Mouse (Mus musculus) forebrain, postnatal 0 days (tissue): ENCODE data around the gene Rbm5. TPM values are rescaled to one million over a fixed set of nuclear protein-coding genes. Genes with fewer than 3 reads are reported as not detected.
A peak's percentile ranks its signal among the peaks of the same experiment; 100 is the strongest.

Source experiments
- ATAC-seq: fragments of 200-750 bp; cut with Nextera tagmentation; 2 replicates; pipeline ENCODE4 v1.8.0; 2017; ENCODE audit warnings: mild to moderate bottlenecking, moderate library complexity
- DNase-seq: peaks from one replicate; pipeline ENCODE4 v3.0.0-alpha.2; 2015
- H3K27ac ChIP-seq: fragments of 300-500 bp; sonication (generic); 2 replicates; pipeline ENCODE4 v1.5.1; 2014; ENCODE audit warnings: low read depth, mild to moderate bottlenecking, antibody characterized with exemption, low read length, moderate library complexity, mixed read lengths
- H3K27me3 ChIP-seq: fragments of 300-500 bp; sonication (generic); 2 replicates; pipeline ENCODE4 v1.6.1; 2014; ENCODE audit warnings: mild to moderate bottlenecking, low read length, mixed read lengths; ENCODE audit not compliant: insufficient read depth
- H3K36me3 ChIP-seq: fragments of 300-500 bp; sonication (generic); 2 replicates; pipeline ENCODE4 v1.6.1; 2014; ENCODE audit warnings: mild to moderate bottlenecking, moderate library complexity; ENCODE audit not compliant: insufficient read depth
- H3K4me1 ChIP-seq: fragments of 300-500 bp; sonication (generic); 2 replicates; pipeline ENCODE4 v1.6.1; 2014; ENCODE audit warnings: antibody characterized with exemption; ENCODE audit not compliant: insufficient read depth
- H3K4me2 ChIP-seq: fragments of 300-500 bp; sonication (generic); 2 replicates; pipeline ENCODE4 v1.6.1; 2014; ENCODE audit warnings: low read depth, mild to moderate bottlenecking, moderate library complexity
- H3K4me3 ChIP-seq: fragments of 300-500 bp; sonication (generic); 2 replicates; pipeline ENCODE4 v1.5.1; 2014; ENCODE audit warnings: low read depth, low read length, mixed read lengths
- H3K9ac ChIP-seq: fragments of 300-500 bp; sonication (generic); 2 replicates; pipeline ENCODE4 v1.6.1; 2014; ENCODE audit warnings: mild to moderate bottlenecking
- H3K9me3 ChIP-seq: fragments of 300-500 bp; sonication (generic); 2 replicates; pipeline ENCODE4 v1.6.1; 2016; ENCODE audit warnings: low read length
- CTCF ChIP-seq: sonication (generic); IDR thresholded peaks from 2 replicates; pipeline ENCODE4 v1.5.1; 2016; ENCODE audit warnings: antibody characterized with exemption, control low read depth, low read depth
- WGBS: fragments of 180-500 bp; shearing (Covaris S2); extraction: QIAGEN DNeasy Blood & Tissue Kit; methylation state at CpG from one replicate; pipeline ENCODE4 v1.1.7; 2014; 5-methylcytosine and 5-hydroxymethylcytosine counted together
- polyA plus RNA-seq: library from polyadenylated mRNA; unstranded; fragments of >200 nt; fragmentation: Nextera tagmentation; extraction: Ambion mirVana; gene quantifications from 2 replicates; pipeline ENCODE4 v1.2.1, GENCODE M21; 2015
- total RNA-seq: library from RNA; depleted of rRNA; stranded (reverse); fragments of >200 nt; gene quantifications from 2 replicates; pipeline ENCODE4 v1.2.3, GENCODE M21; 2014

Rbm5 gene
- total and polyA plus RNA-seq, 2 experiments from 2014 or later = 152 to 208 TPM

DNA sequence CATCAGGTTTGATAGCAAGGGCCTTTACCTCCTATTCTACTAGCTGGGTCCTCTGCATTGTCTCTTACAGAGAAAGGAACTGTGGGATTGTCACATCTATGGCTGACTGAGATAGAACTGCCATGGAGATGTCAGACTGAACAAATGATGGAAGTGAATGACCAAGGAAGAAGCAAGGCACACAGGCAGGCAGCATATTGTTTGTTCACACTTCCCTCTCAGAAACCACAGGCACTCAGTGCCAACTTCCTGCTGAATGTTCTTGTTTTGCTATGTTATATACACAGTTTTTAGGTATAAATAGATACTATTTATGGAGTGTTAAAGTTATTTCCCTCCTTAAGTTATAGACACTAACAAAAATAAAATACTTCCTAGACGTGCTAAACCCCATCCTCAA, 23.5 kb downstream of the Rbm5 start:
- H3K27ac ChIP-seq = no peak overlapping the region
- no peak overlapping the region for H3K4me2 ChIP-seq
- no peaks in the 10 kb centered on the region for H3K27me3 ChIP-seq
- H3K36me3 ChIP-seq = peaks cover 96% of the 10 kb centered on the region
- no peaks in the 10 kb centered on the region for H3K9me3 ChIP-seq
- TF ChIP-seq CTCF = no peak
- no peak overlapping the region for H3K9ac ChIP-seq
- WGBS = 81% methylated on average over 1 of the region's 1 CpGs
- no peaks in the 10 kb centered on the region for H3K4me1 ChIP-seq
- no peak for ATAC-seq
- H3K4me3 ChIP-seq = no peak overlapping the region
- DNase-seq = no peak

DNA sequence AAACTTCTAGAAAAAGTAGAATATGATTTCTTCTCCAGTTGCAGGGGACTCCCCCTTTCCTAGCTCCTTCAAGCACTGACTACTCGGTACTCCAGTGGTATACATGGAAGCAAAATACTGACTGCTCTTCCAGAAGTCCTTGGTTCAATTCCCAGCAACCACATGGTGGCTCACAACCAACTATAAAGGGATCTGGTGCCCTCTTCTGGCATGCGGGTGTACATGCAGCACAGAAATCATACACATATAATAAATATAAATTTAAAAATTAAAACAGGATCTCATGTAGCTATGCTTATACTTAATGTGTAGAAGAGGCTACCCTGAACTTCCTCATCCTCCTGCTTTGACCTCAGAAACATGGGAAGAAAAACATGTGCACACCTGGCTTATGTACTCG, 24.1 kb downstream of the Rbm5 start:
- no peak for DNase-seq
- H3K9me3 ChIP-seq = no peaks in the 10 kb centered on the region
- no peak overlapping the region for H3K4me3 ChIP-seq
- no peak overlapping the region for H3K27ac ChIP-seq
- no peak overlapping the region for H3K4me2 ChIP-seq
- H3K9ac ChIP-seq = no peak overlapping the region
- no peak for ATAC-seq
- no peaks in the 10 kb centered on the region for H3K27me3 ChIP-seq
- peaks cover 96% of the 10 kb centered on the region for H3K36me3 ChIP-seq
- H3K4me1 ChIP-seq = no peaks in the 10 kb centered on the region
- 93% methylated on average over 3 of the region's 3 CpGs for WGBS
- TF ChIP-seq CTCF = peak; percentile 41

DNA sequence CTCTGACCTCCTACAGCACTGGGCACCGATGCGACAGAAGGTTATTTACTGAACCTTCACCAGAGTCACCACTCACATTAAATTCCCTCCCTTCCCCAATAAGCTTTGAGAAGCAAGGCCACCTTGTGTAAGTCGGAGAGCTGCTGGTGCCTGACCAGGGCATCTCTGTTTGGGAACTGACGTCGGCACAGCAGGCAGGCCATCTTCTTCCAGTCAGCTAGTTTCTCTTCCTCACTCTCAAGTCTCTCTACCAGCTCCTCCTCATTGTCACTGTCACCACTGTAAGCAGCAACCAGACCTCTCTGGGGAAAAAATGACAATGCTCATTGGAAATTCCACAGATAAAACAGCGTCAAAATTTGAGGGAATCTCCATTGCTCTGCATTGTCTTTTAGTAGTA, 26.7 kb downstream of the Rbm5 start:
- TF ChIP-seq CTCF = no peak
- peaks cover 97% of the 10 kb centered on the region for H3K36me3 ChIP-seq
- WGBS = 90% methylated on average over 6 of the region's 6 CpGs
- no peak overlapping the region for H3K4me2 ChIP-seq
- H3K4me3 ChIP-seq = no peak overlapping the region
- no peak overlapping the region for H3K9ac ChIP-seq
- no peaks in the 10 kb centered on the region for H3K27me3 ChIP-seq
- no peak for DNase-seq
- no peak overlapping the region for H3K27ac ChIP-seq
- no peak for ATAC-seq
- H3K9me3 ChIP-seq = no peaks in the 10 kb centered on the region
- H3K4me1 ChIP-seq = no peaks in the 10 kb centered on the region

GRCm38 (mm10) chr9:107738841-107739202, 32.0 kb downstream of the Rbm5 start:
- peak; percentile 73 for ATAC-seq
- H3K27me3 ChIP-seq = no peaks in the 10 kb centered on the region
- 49% methylated on average over 4 of the region's 4 CpGs for WGBS
- H3K9ac ChIP-seq = no peak overlapping the region
- H3K27ac ChIP-seq = peak overlapping the region; percentile 62
- peaks cover 16% of the 10 kb centered on the region for H3K4me1 ChIP-seq
- no peak overlapping the region for H3K4me2 ChIP-seq
- H3K36me3 ChIP-seq = peaks cover 56% of the 10 kb centered on the region
- H3K4me3 ChIP-seq = no peak overlapping the region
- no peaks in the 10 kb centered on the region for H3K9me3 ChIP-seq
- DNase-seq = peak; percentile 58
- peak; percentile 66 for TF ChIP-seq CTCF

GRCm38 (mm10) chr9:107738020-107738840, 32.6 kb downstream of the Rbm5 start:
- Histone ChIP-seq H3K4me3 (no peak overlapping the region), H3K27me3 (no peaks in the 10 kb centered on the region), H3K36me3 (peaks cover 50% of the 10 kb centered on the region), H3K4me1 (peaks cover 16% of the 10 kb centered on the region), H3K9ac (no peak overlapping the region), H3K9me3 (no peaks in the 10 kb centered on the region), H3K4me2 (no peak overlapping the region), H3K27ac (peak overlapping the region; percentile 62)
- DNase-seq (peak; percentile 94), ATAC-seq (peak; percentile 81)
- 19% methylated on average over 7 of the region's 7 CpGs for WGBS
- peak; percentile 98 for TF ChIP-seq CTCF

- H3K4me1 ChIP-seq = peaks cover 16% of the 10 kb centered on the region
- H3K27me3 ChIP-seq = no peaks in the 10 kb centered on the region
- DNase-seq (peak; percentile 39), ATAC-seq (no peak)
- H3K27ac ChIP-seq = no peak overlapping the region; the same call in 1 of the 2 replicates
- 0 out of 2 replicates have a peak overlapping the region, but pooled peaks have one; percentile 29 for H3K9ac ChIP-seq
- H3K9me3 ChIP-seq = no peaks in the 10 kb centered on the region
- 2% methylated on average over 7 of the region's 7 CpGs for WGBS
- H3K4me2 ChIP-seq = peak overlapping the region; percentile 34
- no peak for TF ChIP-seq CTCF
- H3K4me3 ChIP-seq = no peak overlapping the region
- H3K36me3 ChIP-seq = peaks cover 29% of the 10 kb centered on the region
Measured at GRCm38 (mm10) chr9:107736185-107736485, 34.7 kb downstream of the Rbm5 start.

DNA sequence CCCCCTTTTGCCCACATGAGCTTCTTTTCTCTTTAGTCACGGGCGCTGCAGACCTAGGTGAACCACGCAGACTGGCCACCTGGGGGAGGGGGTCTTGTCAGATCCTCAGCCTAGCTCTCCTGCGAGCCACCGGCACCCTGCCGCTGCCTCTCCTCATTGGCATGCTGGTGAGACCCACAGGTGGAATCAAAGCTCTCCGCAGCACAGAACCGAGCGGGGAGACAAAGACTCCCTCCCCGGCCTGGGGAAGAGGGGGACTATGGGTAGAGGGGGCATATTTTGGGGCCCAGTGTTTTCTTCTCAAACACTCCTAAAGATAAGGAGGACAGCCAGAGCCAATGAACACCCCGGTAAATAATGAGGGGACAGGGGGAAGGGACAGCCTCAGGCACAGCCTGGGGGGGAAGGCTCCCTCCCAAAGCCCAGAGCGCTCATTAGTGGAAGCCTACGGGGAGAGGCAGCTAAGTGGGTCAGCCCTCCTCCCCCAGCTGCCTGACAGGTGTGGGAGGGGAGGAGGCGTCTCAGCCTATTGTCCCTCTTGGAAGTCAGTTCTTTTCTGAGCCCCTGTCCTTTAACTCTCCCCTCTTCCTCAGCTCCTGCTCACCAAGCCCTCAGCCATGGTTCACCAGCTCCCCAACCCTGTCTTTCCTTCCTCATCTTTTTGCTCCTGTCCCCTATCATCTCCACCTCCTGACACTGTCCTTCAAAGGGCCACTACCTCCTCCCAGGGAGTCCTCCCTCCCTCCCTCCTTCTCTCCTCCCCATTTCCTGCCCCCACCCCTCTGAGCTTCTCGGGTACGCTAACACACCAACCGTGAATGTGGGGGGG, 35.2 kb downstream of the Rbm5 start:
- no peak; the same call in 1 of the 2 replicates for TF ChIP-seq CTCF
- 3% methylated on average over 17 of the region's 17 CpGs for WGBS
- Histone ChIP-seq H3K9ac (peak overlapping the region; percentile 29), H3K27me3 (no peaks in the 10 kb centered on the region), H3K27ac (no peak overlapping the region; the same call in 1 of the 2 replicates), H3K36me3 (peaks cover 24% of the 10 kb centered on the region), H3K4me3 (no peak overlapping the region), H3K4me2 (peak overlapping the region; percentile 34), H3K9me3 (no peaks in the 10 kb centered on the region), H3K4me1 (peaks cover 16% of the 10 kb centered on the region)
- DNase-seq = no peak
- ATAC-seq = no peak; the same call in 1 of the 2 replicates
